Mouse (Mus musculus) forebrain, postnatal 0 days (tissue): ENCODE data around the gene Ociad1. TPM values are rescaled to one million over a fixed set of nuclear protein-coding genes. Genes with fewer than 3 reads are reported as not detected.
A peak's percentile ranks its signal among the peaks of the same experiment; 100 is the strongest.

Experiments used
- ATAC-seq: fragments of 200-750 bp; cut with Nextera tagmentation; 2 replicates; pipeline ENCODE4 v1.8.0; 2017; ENCODE audit warnings: mild to moderate bottlenecking, moderate library complexity
- DNase-seq: peaks from one replicate; pipeline ENCODE4 v3.0.0-alpha.2; 2015
- H3K27ac ChIP-seq: fragments of 300-500 bp; sonication (generic); 2 replicates; pipeline ENCODE4 v1.5.1; 2014; ENCODE audit warnings: low read depth, mild to moderate bottlenecking, antibody characterized with exemption, low read length, moderate library complexity, mixed read lengths
- H3K27me3 ChIP-seq: fragments of 300-500 bp; sonication (generic); 2 replicates; pipeline ENCODE4 v1.6.1; 2014; ENCODE audit warnings: mild to moderate bottlenecking, low read length, mixed read lengths; ENCODE audit not compliant: insufficient read depth
- H3K36me3 ChIP-seq: fragments of 300-500 bp; sonication (generic); 2 replicates; pipeline ENCODE4 v1.6.1; 2014; ENCODE audit warnings: mild to moderate bottlenecking, moderate library complexity; ENCODE audit not compliant: insufficient read depth
- H3K4me1 ChIP-seq: fragments of 300-500 bp; sonication (generic); 2 replicates; pipeline ENCODE4 v1.6.1; 2014; ENCODE audit warnings: antibody characterized with exemption; ENCODE audit not compliant: insufficient read depth
- H3K4me2 ChIP-seq: fragments of 300-500 bp; sonication (generic); 2 replicates; pipeline ENCODE4 v1.6.1; 2014; ENCODE audit warnings: low read depth, mild to moderate bottlenecking, moderate library complexity
- H3K4me3 ChIP-seq: fragments of 300-500 bp; sonication (generic); 2 replicates; pipeline ENCODE4 v1.5.1; 2014; ENCODE audit warnings: low read depth, low read length, mixed read lengths
- H3K9ac ChIP-seq: fragments of 300-500 bp; sonication (generic); 2 replicates; pipeline ENCODE4 v1.6.1; 2014; ENCODE audit warnings: mild to moderate bottlenecking
- H3K9me3 ChIP-seq: fragments of 300-500 bp; sonication (generic); 2 replicates; pipeline ENCODE4 v1.6.1; 2016; ENCODE audit warnings: low read length
- CTCF ChIP-seq: sonication (generic); IDR thresholded peaks from 2 replicates; pipeline ENCODE4 v1.5.1; 2016; ENCODE audit warnings: antibody characterized with exemption, control low read depth, low read depth
- WGBS: fragments of 180-500 bp; shearing (Covaris S2); extraction: QIAGEN DNeasy Blood & Tissue Kit; methylation state at CpG from one replicate; pipeline ENCODE4 v1.1.7; 2014; 5-methylcytosine and 5-hydroxymethylcytosine counted together
- polyA plus RNA-seq: library from polyadenylated mRNA; unstranded; fragments of >200 nt; fragmentation: Nextera tagmentation; extraction: Ambion mirVana; gene quantifications from 2 replicates; pipeline ENCODE4 v1.2.1, GENCODE M21; 2015
- total RNA-seq: library from RNA; depleted of rRNA; stranded (reverse); fragments of >200 nt; gene quantifications from 2 replicates; pipeline ENCODE4 v1.2.3, GENCODE M21; 2014

Gene Ociad1
- total and polyA plus RNA-seq, 2 experiments from 2014 or later, result 237 to 379 TPM

DNA sequence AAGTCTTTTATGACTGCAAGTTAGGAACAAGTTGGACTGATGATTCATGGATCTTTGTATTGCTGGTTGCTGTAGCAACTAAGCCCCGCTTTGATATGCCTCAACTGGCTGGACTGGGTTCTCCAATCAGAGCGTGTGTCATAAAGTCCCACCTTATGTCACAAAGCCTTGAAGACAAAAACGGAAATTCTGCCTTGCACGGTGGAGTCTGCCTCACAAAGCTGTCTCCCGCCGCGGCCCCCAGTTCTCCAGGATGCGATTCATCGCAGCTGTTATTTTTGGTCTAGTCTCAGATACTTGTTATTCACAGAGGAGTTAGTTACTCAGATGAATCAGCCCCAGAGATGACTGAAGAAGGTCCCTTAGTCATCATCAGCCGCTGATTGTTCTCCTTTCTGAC, 51.7 kb downstream of the Ociad1 start:
- 53% methylated on average over 10 of the region's 10 CpGs for WGBS
- no peak overlapping the region for H3K4me3 ChIP-seq
- H3K27ac ChIP-seq, result no peak overlapping the region
- ATAC-seq (peak; percentile 85), DNase-seq (peak; percentile 33)
- no peak overlapping the region for H3K9ac ChIP-seq
- no peak overlapping the region for H3K4me2 ChIP-seq
- H3K4me1 ChIP-seq, result peaks cover 5% of the 10 kb centered on the region; the same call in 1 of the 2 replicates
- no peaks in the 10 kb centered on the region for H3K27me3 ChIP-seq
- TF ChIP-seq CTCF, result no peak
- no peaks in the 10 kb centered on the region for H3K9me3 ChIP-seq
- H3K36me3 ChIP-seq, result no peaks in the 10 kb centered on the region

DNA sequence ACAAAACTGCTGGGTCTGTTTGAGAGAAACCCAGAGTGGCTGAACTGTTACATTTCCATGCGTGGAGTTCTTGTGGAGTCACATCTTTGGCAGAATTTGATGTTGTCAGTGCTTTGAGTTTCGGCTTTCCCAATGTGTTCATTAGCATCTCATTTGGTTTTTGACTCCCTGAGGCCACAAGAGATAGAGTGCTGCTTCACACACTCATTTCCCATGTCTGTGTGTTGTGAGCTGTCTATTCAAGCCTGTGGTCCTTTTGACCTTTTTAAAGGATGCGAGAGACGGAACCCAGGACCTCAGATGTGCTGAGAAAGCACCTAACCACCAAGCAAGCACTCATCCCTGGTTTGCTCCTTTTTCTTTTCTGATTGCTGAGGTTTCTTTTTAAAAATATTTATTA, 52.7 kb downstream of the Ociad1 start:
- no peak overlapping the region for H3K4me3 ChIP-seq
- no peak for ATAC-seq
- no peaks in the 10 kb centered on the region for H3K27me3 ChIP-seq
- H3K9ac ChIP-seq, result no peak overlapping the region
- H3K9me3 ChIP-seq, result no peaks in the 10 kb centered on the region
- DNase-seq, result no peak
- peaks cover 5% of the 10 kb centered on the region; the same call in 1 of the 2 replicates for H3K4me1 ChIP-seq
- no peak overlapping the region for H3K27ac ChIP-seq
- no peak overlapping the region for H3K4me2 ChIP-seq
- H3K36me3 ChIP-seq, result no peaks in the 10 kb centered on the region
- no peak for TF ChIP-seq CTCF
- WGBS, result 83% methylated on average over 4 of the region's 4 CpGs

DNA sequence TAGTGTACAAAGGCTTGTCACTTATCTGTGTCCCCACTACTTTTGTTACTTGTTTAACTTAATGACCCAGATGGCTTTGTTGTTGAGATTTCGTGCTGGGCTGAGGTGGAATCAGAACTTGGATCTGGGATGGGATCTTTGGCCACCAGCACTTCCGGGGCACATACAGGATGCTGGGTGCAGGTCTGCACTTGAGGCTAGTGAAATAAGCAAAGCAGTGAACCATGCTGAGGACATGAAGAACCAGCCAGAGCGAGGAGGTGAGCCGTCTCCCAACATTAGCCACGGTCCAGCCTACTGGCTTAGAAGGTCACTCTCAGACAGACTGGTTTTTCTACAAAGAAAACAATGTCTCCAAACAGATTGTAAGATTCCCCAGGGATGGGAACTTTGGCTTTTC, 56.9 kb downstream of the Ociad1 start:
- no peaks in the 10 kb centered on the region for H3K27me3 ChIP-seq
- H3K9ac ChIP-seq, result no peak overlapping the region
- TF ChIP-seq CTCF, result no peak
- no peak overlapping the region for H3K4me3 ChIP-seq
- DNase-seq (no peak), ATAC-seq (no peak)
- H3K9me3 ChIP-seq, result no peaks in the 10 kb centered on the region
- peaks cover 4% of the 10 kb centered on the region; the same call in 1 of the 2 replicates for H3K4me1 ChIP-seq
- no peak overlapping the region for H3K27ac ChIP-seq
- H3K4me2 ChIP-seq, result no peak overlapping the region
- no peaks in the 10 kb centered on the region for H3K36me3 ChIP-seq
- WGBS, result 79% methylated on average over 5 of the region's 5 CpGs

DNA sequence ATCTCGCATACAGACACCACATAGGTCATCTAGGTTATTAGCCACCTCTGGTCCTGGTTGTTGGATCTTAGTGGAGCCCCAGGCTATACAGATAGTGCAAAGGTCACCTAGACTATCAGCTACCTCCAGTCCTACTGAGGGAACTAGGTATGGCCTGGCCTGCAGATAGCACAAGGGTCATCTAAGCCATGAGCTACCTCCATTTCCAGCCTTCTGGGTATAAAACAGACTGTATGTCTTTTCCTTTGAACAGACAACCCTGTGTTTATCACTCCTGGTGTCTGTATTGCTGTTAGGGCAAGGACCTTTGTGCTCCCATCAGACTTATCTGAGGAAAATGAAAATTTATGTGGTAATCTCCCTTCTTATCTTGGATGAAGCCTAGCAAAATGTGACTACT, 59.2 kb downstream of the Ociad1 start:
- DNase-seq (no peak), ATAC-seq (no peak)
- Histone ChIP-seq H3K4me3 (no peak overlapping the region), H3K4me1 (no peaks in the 10 kb centered on the region), H3K27me3 (no peaks in the 10 kb centered on the region), H3K9ac (no peak overlapping the region), H3K27ac (no peak overlapping the region), H3K9me3 (no peaks in the 10 kb centered on the region), H3K4me2 (no peak overlapping the region), H3K36me3 (no peaks in the 10 kb centered on the region)
- TF ChIP-seq CTCF, result no peak
- 91% methylated on average over 1 of the region's 1 CpGs for WGBS

DNA sequence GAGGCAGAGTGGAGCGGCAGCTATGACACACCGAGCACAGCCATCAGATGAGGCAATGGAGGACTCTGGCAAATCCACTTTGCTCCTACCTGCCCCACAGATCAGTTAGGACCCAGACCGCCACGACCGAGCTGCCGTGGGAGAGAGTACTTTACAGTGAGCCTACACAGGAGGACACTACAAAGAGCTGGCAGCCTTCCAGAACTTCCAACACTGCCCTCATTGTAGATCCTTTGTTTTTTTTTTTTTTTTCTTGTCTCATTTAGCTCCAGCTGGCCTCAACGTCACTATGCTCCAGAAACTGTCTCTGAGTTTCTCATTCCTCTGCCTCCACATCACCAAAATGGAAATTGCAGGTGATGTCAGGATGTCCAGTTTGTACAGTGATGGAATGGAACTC, 60.9 kb downstream of the Ociad1 start:
- Histone ChIP-seq H3K4me3 (no peak overlapping the region), H3K27ac (no peak overlapping the region), H3K4me2 (no peak overlapping the region), H3K27me3 (no peaks in the 10 kb centered on the region), H3K36me3 (no peaks in the 10 kb centered on the region), H3K9me3 (no peaks in the 10 kb centered on the region), H3K9ac (no peak overlapping the region), H3K4me1 (no peaks in the 10 kb centered on the region)
- TF ChIP-seq CTCF, result no peak
- peak; percentile 18 for DNase-seq
- WGBS, result 33% methylated on average over 7 of the region's 7 CpGs
- no peak for ATAC-seq

DNA sequence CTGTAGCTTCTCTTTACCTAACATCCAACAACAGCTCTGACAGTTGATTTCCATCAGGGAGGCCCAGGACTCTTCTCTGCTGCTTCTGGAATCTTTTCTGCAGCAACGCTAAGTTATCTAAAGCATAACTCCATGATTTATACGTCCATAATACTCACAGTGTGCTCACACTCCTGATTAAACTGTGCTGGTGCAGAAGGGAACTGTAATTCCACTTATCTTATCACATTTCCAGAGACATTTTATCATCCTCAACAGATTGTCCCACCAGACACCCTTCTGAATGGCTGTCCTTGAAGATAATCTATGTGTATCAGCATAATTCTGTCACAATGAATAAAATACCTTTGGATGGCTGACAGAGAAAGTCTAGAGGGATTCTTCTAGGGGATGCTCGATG, 61.4 kb downstream of the Ociad1 start:
- H3K36me3 ChIP-seq, result no peaks in the 10 kb centered on the region
- H3K9me3 ChIP-seq, result no peaks in the 10 kb centered on the region
- H3K4me3 ChIP-seq, result no peak overlapping the region
- 62% methylated on average over 3 of the region's 3 CpGs for WGBS
- H3K27me3 ChIP-seq, result no peaks in the 10 kb centered on the region
- no peak for TF ChIP-seq CTCF
- H3K27ac ChIP-seq, result no peak overlapping the region
- DNase-seq (no peak), ATAC-seq (no peak)
- no peaks in the 10 kb centered on the region for H3K4me1 ChIP-seq
- no peak overlapping the region for H3K4me2 ChIP-seq
- no peak overlapping the region for H3K9ac ChIP-seq

DNA sequence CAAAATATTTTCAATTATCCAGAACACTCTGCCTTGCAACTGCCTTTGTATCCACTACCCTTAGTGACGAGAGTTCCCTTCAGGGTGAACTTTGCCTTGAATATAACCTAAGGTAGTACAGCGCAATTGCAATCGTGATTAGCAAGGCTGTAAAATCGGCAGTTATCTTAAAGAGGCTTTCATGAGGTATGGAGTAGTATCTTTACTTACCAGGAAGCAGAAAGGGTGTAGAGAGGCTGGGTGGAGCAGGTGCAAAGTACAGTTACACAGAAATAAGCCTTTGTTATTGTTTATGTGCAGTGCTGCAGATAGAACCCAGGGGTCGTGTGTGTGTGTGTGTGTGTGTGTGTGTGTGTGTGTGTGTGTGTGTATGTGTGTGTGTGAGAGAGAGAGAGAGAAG, 62.8 kb downstream of the Ociad1 start:
- no peak for TF ChIP-seq CTCF
- Histone ChIP-seq H3K4me3 (no peak overlapping the region), H3K27me3 (no peaks in the 10 kb centered on the region), H3K4me2 (no peak overlapping the region), H3K4me1 (no peaks in the 10 kb centered on the region), H3K36me3 (no peaks in the 10 kb centered on the region), H3K9ac (no peak overlapping the region), H3K27ac (no peak overlapping the region), H3K9me3 (no peaks in the 10 kb centered on the region)
- DNase-seq (no peak), ATAC-seq (no peak)
- WGBS, result 80% methylated on average over 5 of the region's 5 CpGs

DNA sequence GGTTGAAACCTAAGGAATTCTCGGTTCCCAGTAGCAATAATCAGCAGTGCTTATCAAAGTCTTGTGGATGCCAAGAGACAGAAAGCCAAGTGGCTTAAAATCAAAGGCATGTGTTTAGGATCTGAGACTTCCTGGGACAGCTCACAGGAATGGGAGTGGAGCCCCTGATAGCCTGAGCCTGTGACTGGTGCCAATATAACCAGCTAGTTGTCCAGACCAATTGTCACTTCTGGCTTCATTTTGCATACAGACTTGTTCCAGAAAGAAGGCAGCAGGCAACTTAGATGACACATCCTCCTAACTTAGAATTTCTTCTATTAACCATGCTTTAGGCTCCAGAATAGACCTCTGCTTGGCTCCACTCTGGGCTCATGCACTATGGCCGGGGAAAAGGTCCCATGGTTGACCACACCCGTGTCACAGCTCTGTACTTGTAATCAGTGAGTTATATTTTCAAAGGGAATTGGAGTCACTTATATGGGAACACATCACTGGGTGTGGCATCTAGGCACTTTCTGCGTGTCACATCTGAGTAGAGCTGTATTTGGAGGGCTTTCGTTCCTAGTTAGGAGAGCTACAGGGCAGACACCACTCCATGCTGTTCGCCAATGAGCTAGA, 66.7 kb downstream of the Ociad1 start:
- DNase-seq, result no peak
- no peak overlapping the region for H3K4me3 ChIP-seq
- no peaks in the 10 kb centered on the region for H3K36me3 ChIP-seq
- no peaks in the 10 kb centered on the region for H3K9me3 ChIP-seq
- TF ChIP-seq CTCF, result no peak
- no peak for ATAC-seq
- no peak overlapping the region for H3K9ac ChIP-seq
- no peak overlapping the region for H3K27ac ChIP-seq
- WGBS, result 78% methylated on average over 6 of the region's 6 CpGs
- no peaks in the 10 kb centered on the region for H3K27me3 ChIP-seq
- H3K4me1 ChIP-seq, result no peaks in the 10 kb centered on the region
- H3K4me2 ChIP-seq, result no peak overlapping the region
